Mouse (Mus musculus) mouse trophoblast stem cell (cell line): Measurements from ENCODE around the gene Cmss1.

Experiments used
- in situ Hi-C, 2 experiments: fragments of 300-500 bp; cut with MseI, MboI; formaldehyde crosslinking; loops; 2 replicates in 1 of 2; 3 replicates in 1 of 2; pipeline ENCODE4 v1.15.1; 2025

Cmss1 gene

DNA sequence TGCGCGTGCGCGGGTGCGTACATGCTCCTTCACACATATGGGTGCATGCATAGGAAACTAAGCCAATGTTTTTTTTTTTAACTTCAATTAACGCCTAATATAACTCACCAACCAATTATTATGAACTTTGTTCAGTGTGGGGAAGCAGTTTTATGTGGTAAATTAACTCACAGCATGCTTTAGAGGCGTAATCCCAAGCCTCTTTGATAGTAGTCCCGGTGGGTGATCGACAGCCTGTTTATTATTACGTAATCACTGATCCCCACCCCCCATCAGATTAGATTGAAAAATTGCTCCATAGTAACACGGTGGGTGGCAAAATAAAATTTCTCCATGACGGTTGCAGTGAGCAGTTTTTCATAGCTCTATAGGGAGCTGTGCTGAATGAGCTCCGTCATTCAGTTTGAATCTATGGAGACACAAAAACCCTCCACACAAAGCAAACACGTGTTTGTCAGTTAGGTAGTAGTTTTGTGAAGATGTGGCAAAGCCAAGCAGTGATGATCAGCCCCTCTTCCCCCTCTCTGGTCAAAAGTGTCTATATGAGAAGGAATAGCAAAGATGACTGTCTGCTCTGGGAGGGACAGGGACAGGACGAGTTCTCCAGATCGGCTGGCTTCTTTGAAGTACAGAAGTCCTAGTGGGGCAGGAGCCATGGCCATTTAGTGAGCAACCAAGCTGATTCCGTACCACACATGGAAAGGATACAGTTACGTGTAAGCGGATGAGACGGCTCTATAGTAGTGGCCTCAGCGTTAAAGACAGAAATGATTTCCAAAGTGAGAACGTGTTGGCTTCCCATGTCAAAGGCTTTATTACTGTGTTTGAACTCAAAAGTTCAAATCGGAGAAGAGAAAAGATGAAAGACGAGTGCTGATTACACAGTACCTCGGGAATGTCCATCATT is 303.6 kb downstream of the Cmss1 start:
- in situ Hi-C loops: no loop called here

GRCm38 (mm10) chr16:57301512-57302115 is 305.1 kb downstream of the Cmss1 start:
- in situ Hi-C loops: no loop called here

DNA sequence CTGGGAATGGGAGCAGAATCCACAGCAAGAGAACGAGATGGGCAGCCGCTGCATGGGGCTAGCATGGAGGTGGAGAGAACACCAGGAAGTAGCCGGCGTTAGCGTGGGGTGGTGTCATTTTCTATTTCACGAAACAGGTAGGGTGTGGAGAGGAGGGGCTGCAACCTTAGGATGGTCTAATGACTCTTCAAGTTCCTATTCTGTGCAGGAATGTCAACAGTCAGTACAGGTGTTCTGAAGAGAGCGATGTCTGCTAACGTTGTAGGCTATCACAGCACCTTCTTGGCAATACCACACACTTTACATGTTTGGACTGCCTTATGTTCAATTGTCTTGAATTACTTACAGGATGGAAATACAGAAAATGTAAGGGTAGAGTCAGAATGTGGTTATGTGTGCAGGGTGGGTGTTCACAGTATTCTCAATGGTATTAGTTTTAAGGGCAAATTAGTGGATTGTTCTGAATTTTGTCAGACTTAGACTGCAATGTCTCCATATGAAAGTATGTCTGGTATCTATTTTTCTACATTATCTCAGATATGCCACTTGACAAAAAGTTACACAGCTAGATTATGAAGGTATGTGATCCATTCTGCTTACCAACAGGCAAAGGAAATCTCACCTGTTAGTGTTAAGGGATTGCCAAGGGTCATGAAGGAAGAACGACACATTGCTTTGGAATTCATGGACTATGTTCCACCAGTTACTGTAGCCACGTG is 311.3 kb downstream of the Cmss1 start:
- in situ Hi-C loops: no loop called here

- in situ Hi-C loops: no loop called here
Observed at GRCm38 (mm10) chr16:57292765-57293164, 313.9 kb downstream of the Cmss1 start, which contains the start of gene Tmem30c. Gene Tmem30c, minus strand, starts transcription at chr16:57292865.

DNA sequence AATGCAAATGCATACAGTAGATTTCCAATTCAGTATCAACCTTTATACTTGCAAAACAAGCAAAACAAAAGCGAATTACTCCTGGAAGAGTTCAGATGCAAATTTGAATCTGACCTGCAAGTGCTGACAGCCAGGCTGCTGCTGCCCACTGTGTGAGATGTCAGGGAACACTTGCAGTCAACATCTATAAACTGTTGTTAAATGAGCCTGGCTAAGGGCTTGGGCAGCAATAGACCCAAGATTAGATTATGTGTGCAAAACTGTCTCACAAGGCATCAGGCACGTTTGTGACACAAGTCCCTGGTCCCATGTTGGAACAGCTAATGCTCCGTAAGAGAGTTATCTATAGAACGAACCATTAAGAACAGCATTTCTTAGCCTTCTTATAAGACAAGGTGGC is 314.4 kb downstream of the Cmss1 start:
- in situ Hi-C loops: no loop called here

GRCm38 (mm10) chr16:57291696-57292095 is 315.0 kb downstream of the Cmss1 start:
- in situ Hi-C loops: no loop called here

GRCm38 (mm10) chr16:57281417-57281816 is 325.2 kb downstream of the Cmss1 start:
- in situ Hi-C loops: no loop called here

GRCm38 (mm10) chr16:57280221-57281217 is 326.1 kb downstream of the Cmss1 start:
- in situ Hi-C loops: no loop called here

- in situ Hi-C loops: no loop called here
Observed at GRCm38 (mm10) chr16:57278976-57279626, 327.6 kb downstream of the Cmss1 start.

GRCm38 (mm10) chr16:57269751-57270150 is 336.9 kb downstream of the Cmss1 start:
- in situ Hi-C loops: no loop called here

DNA sequence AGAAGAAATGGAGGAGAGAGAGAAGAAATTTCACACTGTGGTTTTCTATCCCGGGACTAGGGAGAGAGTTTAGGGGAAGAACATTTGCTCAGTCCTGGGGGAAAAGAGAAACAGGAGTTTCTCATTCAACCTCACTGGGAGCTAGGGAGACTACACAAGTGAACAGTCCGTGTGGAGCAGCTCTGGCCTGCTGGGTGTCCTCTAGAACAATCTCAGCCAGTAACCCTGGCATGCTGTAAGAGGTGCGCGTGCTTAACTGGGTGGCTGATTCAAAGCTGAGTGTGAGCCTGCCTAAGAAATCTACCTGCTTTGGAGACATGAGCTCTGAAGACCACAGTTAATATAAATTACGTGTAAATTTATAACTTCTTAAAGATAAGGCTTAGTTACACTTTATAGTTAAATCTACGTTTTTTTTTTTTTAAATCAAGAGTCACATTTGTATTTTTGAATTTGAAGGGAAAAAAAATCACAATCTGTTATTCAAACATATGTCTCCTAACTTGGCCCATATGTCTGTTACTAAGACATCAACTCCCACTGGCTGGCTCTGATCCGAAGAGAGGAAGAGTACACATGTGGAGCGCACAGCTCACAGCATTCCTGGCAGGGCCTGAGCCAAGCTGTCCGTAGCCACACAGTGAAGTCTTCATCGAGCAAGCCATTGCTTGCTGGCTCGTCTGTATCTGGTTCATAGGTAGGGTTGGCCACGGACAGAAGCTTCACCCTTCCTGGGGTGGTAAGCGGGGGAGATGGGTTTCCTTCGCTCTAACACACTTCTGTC is 338.4 kb downstream of the Cmss1 start:
- in situ Hi-C loops: no loop called here

DNA sequence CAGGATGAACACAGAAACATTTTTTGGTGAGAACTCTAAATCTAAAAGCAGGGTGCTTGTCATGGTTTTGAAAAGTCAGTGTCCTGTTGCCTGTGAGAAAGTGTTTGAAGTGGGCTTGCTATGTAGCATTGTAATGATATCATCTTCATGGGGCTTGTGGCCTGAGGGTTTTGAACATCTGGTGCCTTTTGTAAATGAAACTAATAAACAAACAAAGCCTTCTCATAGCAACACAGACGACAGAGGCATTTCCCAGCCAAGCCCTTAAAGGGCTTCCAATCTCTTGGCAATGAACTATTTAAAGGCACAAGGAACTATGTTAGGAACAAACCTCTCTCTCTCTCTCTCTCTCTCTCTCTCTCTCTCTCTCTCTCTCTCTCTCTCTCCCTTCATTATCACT is 339.6 kb downstream of the Cmss1 start:
- in situ Hi-C loops: no loop called here

DNA sequence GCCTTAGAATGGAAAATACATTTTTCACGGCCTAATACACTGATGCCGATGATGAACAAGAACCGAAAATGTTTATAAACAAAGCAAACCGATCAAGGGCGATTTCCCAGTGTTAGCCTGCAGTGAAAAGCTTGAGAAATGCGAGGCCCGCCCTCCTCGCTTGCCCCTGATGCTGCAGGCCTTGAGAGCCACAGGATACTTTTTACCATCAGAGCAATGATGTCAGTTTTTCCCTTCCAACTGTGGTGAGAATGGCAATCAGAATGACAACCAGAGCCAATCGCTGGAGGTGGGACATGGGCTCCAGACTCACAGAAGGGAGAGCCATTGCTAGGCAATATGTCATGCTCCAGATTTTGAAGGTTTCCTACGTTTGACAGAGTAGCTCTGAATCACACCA is 346.5 kb downstream of the Cmss1 start:
- in situ Hi-C loops: no loop called here

DNA sequence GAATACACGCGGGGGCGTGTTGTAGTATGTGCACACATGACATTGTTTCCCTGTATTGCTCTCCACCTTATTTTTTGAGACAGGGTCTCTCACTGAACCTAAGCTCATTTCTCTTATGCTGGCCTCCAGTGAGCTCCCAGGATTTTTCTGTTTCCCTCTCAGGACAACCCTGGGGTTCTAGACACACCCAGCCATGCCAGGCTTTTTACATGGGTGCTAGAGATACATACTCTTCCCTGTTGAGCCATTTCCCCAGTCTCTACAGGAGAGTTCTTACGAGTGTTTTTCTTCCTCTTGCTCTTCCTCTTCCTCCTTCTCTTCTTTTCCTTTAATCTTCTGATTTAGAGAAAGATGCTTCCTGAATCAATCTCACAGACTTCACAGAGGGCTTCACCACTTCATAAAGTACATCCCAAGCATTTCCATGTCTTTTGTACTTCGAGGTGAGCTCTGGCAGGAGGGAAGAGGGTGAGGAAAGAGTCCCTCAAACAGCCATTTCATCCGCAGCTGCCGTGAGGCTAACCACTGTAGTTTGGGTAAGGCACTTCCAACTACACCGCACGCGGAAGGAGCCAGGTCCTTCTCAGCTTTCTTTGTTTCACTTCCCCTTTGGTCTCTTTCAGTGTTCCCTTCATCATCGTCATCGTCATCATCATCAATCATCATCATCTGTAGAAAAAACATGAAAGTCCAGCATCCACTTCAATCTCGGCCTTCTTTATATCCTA is 347.1 kb downstream of the Cmss1 start:
- in situ Hi-C loops: no loop called here
